ENCODE assay signal across 9 mouse cellular contexts in the genomic region with DNA sequence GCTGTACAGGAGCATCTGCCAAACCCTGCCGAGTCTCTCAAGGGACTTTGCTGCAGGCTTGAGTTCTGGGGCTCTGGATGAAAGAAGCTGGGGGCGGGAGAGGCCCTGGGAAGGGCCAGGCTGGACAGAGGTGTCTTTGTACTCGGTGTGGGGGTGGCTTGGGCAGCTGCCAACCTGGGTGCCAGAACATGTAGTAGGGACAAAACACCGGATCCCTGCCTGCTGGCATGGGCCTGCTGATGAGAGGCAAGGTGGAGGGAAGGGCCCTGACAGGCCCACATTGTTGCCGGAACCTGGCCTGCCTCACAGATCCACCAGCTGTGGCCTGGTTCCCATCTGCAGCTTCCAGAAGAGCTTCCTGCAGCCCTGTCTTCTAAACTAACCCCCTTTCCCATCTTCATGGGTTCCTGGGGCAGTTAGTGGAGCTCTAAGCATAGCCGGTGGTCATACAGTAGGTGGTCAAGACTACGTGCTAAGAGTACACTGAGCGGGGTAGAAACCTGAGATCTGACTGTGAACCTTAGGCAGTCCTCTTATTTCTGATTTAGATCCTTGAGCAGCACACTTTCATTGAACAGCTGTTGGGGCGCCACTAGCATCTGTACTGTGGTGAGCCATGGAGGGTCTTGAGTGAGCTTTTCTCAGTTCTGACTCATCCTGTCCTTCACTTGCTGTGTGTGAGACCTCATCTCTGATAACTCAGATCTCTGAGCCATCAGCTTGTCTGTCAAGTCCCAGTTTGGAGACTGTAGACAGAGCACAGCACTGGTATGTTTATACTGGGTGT. TPM values are rescaled to one million over a fixed set of nuclear protein-coding genes. Genes with fewer than 3 reads are reported as not detected.
DNase-seq lines count a peak whose midpoint lies in the region; ATAC-seq and TF ChIP-seq lines count a peak whose summit lies in the region.
"Had no signal": no experiment of that assay in that cellular context is flagged by ENCODE, and none has a peak within 500 bp of the region (broad histone marks: within the 10 kb centered on the region; RNA-seq: fewer than 3 reads in every experiment).

No protein-coding gene starts in this region.

- ATAC-seq in liver, postnatal 0 days, result no peak
- ATAC-seq in kidney, embryonic 15.5 days (replicated peaks; ENCODE audit: low FRiP score), result no peak
- ATAC-seq in limb, embryonic 15.5 days (ENCODE audit: insufficient number of reproducible peaks, low FRiP score, low TSS enrichment, low read depth), result no peak
- ATAC-seq in erythroid progenitor cell, adult 5-6 weeks (replicated peaks; ENCODE audit: low FRiP score, poor library complexity, severe bottlenecking), result no peak

- no peak for TF ChIP-seq POLR2A in cerebellum, adult 2 months (IDR thresholded peaks at IDR 0.05; ENCODE audit: borderline replicate concordance, insufficient read depth, low read length)

- H3K27me3 ChIP-seq in liver, postnatal 0 days (ENCODE audit: insufficient read depth, low read length), result peaks cover 3% of the 10 kb centered on the region; the same call in 1 of the 2 replicates
- no peaks in the 10 kb centered on the region for H3K27me3 ChIP-seq in cerebellum, adult 2 months (ENCODE audit: control insufficient read depth, insufficient read depth, low read length)
- no peaks in the 10 kb centered on the region for H3K27me3 ChIP-seq in kidney, embryonic 15.5 days
- H3K27me3 ChIP-seq in limb, embryonic 15.5 days, result peaks cover 9% of the 10 kb centered on the region; the same call in 1 of the 2 replicates

- H3K4me3 ChIP-seq in liver, postnatal 0 days (ENCODE audit: low read depth, low read length), result no peak overlapping the region
- H3K4me3 ChIP-seq in cerebellum, adult 2 months (replicated peaks; ENCODE audit: insufficient read depth, low read depth, low read length), result no peak overlapping the region
- H3K4me3 ChIP-seq in kidney, embryonic 15.5 days (replicated peaks), result no peak overlapping the region
- H3K4me3 ChIP-seq in limb, embryonic 15.5 days, result no peak overlapping the region

- TF ChIP-seq EP300 in liver, postnatal 0 days (IDR thresholded peaks at IDR 0.05; ENCODE audit: low read depth), result no peak

- no peaks in the 10 kb centered on the region for H3K9me3 ChIP-seq in liver, postnatal 0 days (ENCODE audit: low read length)
- no peaks in the 10 kb centered on the region for H3K9me3 ChIP-seq in kidney, embryonic 15.5 days (replicated peaks)
- no peaks in the 10 kb centered on the region for H3K9me3 ChIP-seq in limb, embryonic 15.5 days

- H3K4me1 ChIP-seq in liver, postnatal 0 days (ENCODE audit: insufficient read depth), result peaks cover 27% of the 10 kb centered on the region
- peaks cover 12% of the 10 kb centered on the region for H3K4me1 ChIP-seq in cerebellum, adult 2 months (ENCODE audit: control insufficient read depth, insufficient read depth, low read length)
- H3K4me1 ChIP-seq in kidney, embryonic 15.5 days, result peaks cover 29% of the 10 kb centered on the region
- peaks cover 40% of the 10 kb centered on the region for H3K4me1 ChIP-seq in limb, embryonic 15.5 days

- no peak overlapping the region for H3K9ac ChIP-seq in liver, postnatal 0 days (replicated peaks)
- H3K9ac ChIP-seq in kidney, embryonic 15.5 days, result no peak overlapping the region
- H3K9ac ChIP-seq in limb, embryonic 15.5 days, result peak overlapping the region; percentile 7; the same call in 1 of the 2 replicates

- DNase-seq in liver, postnatal 0 days, result peak; percentile 60
- no peak for DNase-seq in liver
- DNase-seq in cerebellum, adult 2 months, result peak; percentile 68 to 75
- peak; percentile 61 for DNase-seq in gastrocnemius, postnatal 10 days
- DNase-seq in embryo, embryonic 11 days, result no peak

- TF ChIP-seq CTCF in liver, postnatal 0 days (IDR thresholded peaks at IDR 0.05; ENCODE audit: low read depth), result no peak
- no peak for TF ChIP-seq CTCF in cerebellum, adult 2 months (IDR thresholded peaks at IDR 0.05; ENCODE audit: borderline replicate concordance, insufficient read depth, low read depth, low read length)

- WGBS in liver, postnatal 0 days (ENCODE audit: insufficient replicate concordance), result 76% methylated on average over 9 of the region's 9 CpGs
- 35% methylated on average over 9 of the region's 9 CpGs for WGBS in cerebellum, adult 2 months
- WGBS in kidney, embryonic 15.5 days, result 78% methylated on average over 9 of the region's 9 CpGs
- 60% methylated on average over 9 of the region's 9 CpGs for WGBS in limb, embryonic 15.5 days

- no peak overlapping the region for H3K4me2 ChIP-seq in liver, postnatal 0 days (ENCODE audit: low read depth, low read length)
- H3K4me2 ChIP-seq in kidney, embryonic 15.5 days, result no peak overlapping the region
- H3K4me2 ChIP-seq in limb, embryonic 15.5 days, result 0 out of 2 replicates have a peak overlapping the region, but pooled peaks have one; percentile 10

- H3K36me3 ChIP-seq in liver, postnatal 0 days (replicated peaks; ENCODE audit: insufficient read depth, low read length), result no peaks in the 10 kb centered on the region
- no peaks in the 10 kb centered on the region for H3K36me3 ChIP-seq in kidney, embryonic 15.5 days
- no peaks in the 10 kb centered on the region for H3K36me3 ChIP-seq in limb, embryonic 15.5 days

- no peak overlapping the region for H3K27ac ChIP-seq in liver, postnatal 0 days (ENCODE audit: low read depth)
- peak overlapping the region; percentile 10; the same call in 1 of the 2 replicates for H3K27ac ChIP-seq in cerebellum, adult 2 months (ENCODE audit: insufficient read depth, low read length)
- peak overlapping the region; percentile 48; the same call in 1 of the 2 replicates for H3K27ac ChIP-seq in kidney, embryonic 15.5 days
- peak overlapping the region; percentile 38 for H3K27ac ChIP-seq in limb, embryonic 15.5 days

RNA-seq across cellular contexts. Expression of a gene that starts 4.4 kb away (rescaled TPM):
- 6.0 and 6.8 TPM in 2 replicates for polyA plus RNA-seq in liver, postnatal 0 days (2015; fragmentation: Nextera tagmentation; extraction: Ambion mirVana)
- 142 and 153 TPM in 2 replicates for polyA plus RNA-seq in cerebellum, adult 2 months (2012; rRNA removed)
- total RNA-seq in gastrocnemius, postnatal 10 days (2021), result 10 to 100 TPM; 39.7 to 41.1 TPM
- 44.5 and 45.3 TPM in 2 replicates for polyA plus RNA-seq in kidney, embryonic 15.5 days (2015; fragmentation: Nextera tagmentation; extraction: Ambion mirVana)
- polyA plus RNA-seq in limb, embryonic 15.5 days (2015; fragmentation: Nextera tagmentation; extraction: Ambion mirVana), result 44.5 and 45.3 TPM in 2 replicates
- 1.1 and 1.7 TPM in 2 replicates for total RNA-seq in erythroid progenitor cell, adult 5-6 weeks (2015; ENCODE audit: low replicate concordance)
- not detected in 2 replicates for total RNA-seq in erythroid progenitor cell, adult 5-6 weeks (2017; ENCODE audit: low replicate concordance)

RNA-seq across cellular contexts. Expression of a gene that starts 6.6 kb away (rescaled TPM):
- polyA plus RNA-seq in liver, postnatal 0 days (2015; fragmentation: Nextera tagmentation; extraction: Ambion mirVana), result 0.08 TPM in 1 of 2 replicates, not detected in the other
- 0.10 and 0.11 TPM in 2 replicates for polyA plus RNA-seq in cerebellum, adult 2 months (2012; rRNA removed)
- total RNA-seq in gastrocnemius, postnatal 10 days (2021), result under 1 TPM in 1 of 2 experiments, not detected in 1; 0.14 TPM
- 0.18 and 0.36 TPM in 2 replicates for polyA plus RNA-seq in kidney, embryonic 15.5 days (2015; fragmentation: Nextera tagmentation; extraction: Ambion mirVana)
- polyA plus RNA-seq in limb, embryonic 15.5 days (2015; fragmentation: Nextera tagmentation; extraction: Ambion mirVana), result 0.14 TPM in 1 of 2 replicates, not detected in the other
- not detected in 2 replicates for total RNA-seq in erythroid progenitor cell, adult 5-6 weeks (2015; ENCODE audit: low replicate concordance)
- total RNA-seq in erythroid progenitor cell, adult 5-6 weeks (2017; ENCODE audit: low replicate concordance), result not detected in 2 replicates
- polyA plus RNA-seq: spleen, adult 2 months had no signal

RNA-seq across cellular contexts. Expression of a gene that starts 14.4 kb away (rescaled TPM):
- 0.62 and 0.66 TPM in 2 replicates for polyA plus RNA-seq in liver, postnatal 0 days (2015; fragmentation: Nextera tagmentation; extraction: Ambion mirVana)
- 0.21 and 0.26 TPM in 2 replicates for polyA plus RNA-seq in cerebellum, adult 2 months (2012; rRNA removed)
- total RNA-seq in gastrocnemius, postnatal 10 days (2021), result under 1 TPM in 1 of 2 experiments, not detected in 1; 0.14 TPM
- 10.6 and 12.8 TPM in 2 replicates for polyA plus RNA-seq in kidney, embryonic 15.5 days (2015; fragmentation: Nextera tagmentation; extraction: Ambion mirVana)
- 0.74 and 0.84 TPM in 2 replicates for polyA plus RNA-seq in limb, embryonic 15.5 days (2015; fragmentation: Nextera tagmentation; extraction: Ambion mirVana)
- not detected in 2 replicates for total RNA-seq in erythroid progenitor cell, adult 5-6 weeks (2015; ENCODE audit: low replicate concordance)
- not detected in 2 replicates for total RNA-seq in erythroid progenitor cell, adult 5-6 weeks (2017; ENCODE audit: low replicate concordance)

RNA-seq across cellular contexts. Expression of a gene that starts 18.9 kb away (rescaled TPM):
- 153 and 158 TPM in 2 replicates for polyA plus RNA-seq in liver, postnatal 0 days (2015; fragmentation: Nextera tagmentation; extraction: Ambion mirVana)
- 42.5 and 42.8 TPM in 2 replicates for polyA plus RNA-seq in cerebellum, adult 2 months (2012; rRNA removed)
- total RNA-seq in gastrocnemius, postnatal 10 days (2021), result 10 to 100 TPM; 49.3 to 54.5 TPM
- 232 and 247 TPM in 2 replicates for polyA plus RNA-seq in kidney, embryonic 15.5 days (2015; fragmentation: Nextera tagmentation; extraction: Ambion mirVana)
- polyA plus RNA-seq in limb, embryonic 15.5 days (2015; fragmentation: Nextera tagmentation; extraction: Ambion mirVana), result 200 and 202 TPM in 2 replicates
- 31.4 and 36.9 TPM in 2 replicates for total RNA-seq in erythroid progenitor cell, adult 5-6 weeks (2015; ENCODE audit: low replicate concordance)
- total RNA-seq in erythroid progenitor cell, adult 5-6 weeks (2017; ENCODE audit: low replicate concordance), result 14.8 and 31.8 TPM in 2 replicates

RNA-seq across cellular contexts. Expression of a gene that starts 24.4 kb away (rescaled TPM):
- polyA plus RNA-seq in liver, postnatal 0 days (2015; fragmentation: Nextera tagmentation; extraction: Ambion mirVana), result 9.2 and 11.2 TPM in 2 replicates
- 3.4 and 3.7 TPM in 2 replicates for polyA plus RNA-seq in cerebellum, adult 2 months (2012; rRNA removed)
- total RNA-seq in gastrocnemius, postnatal 10 days (2021), result 1 to 10 TPM in 1 of 2 experiments, under 1 TPM in 1; 0.40 to 3.3 TPM
- polyA plus RNA-seq in kidney, embryonic 15.5 days (2015; fragmentation: Nextera tagmentation; extraction: Ambion mirVana), result 4.7 and 5.6 TPM in 2 replicates
- polyA plus RNA-seq in limb, embryonic 15.5 days (2015; fragmentation: Nextera tagmentation; extraction: Ambion mirVana), result 5.0 and 5.9 TPM in 2 replicates
- 54.1 and 135 TPM in 2 replicates for total RNA-seq in erythroid progenitor cell, adult 5-6 weeks (2015; ENCODE audit: low replicate concordance)
- total RNA-seq in erythroid progenitor cell, adult 5-6 weeks (2017; ENCODE audit: low replicate concordance), result 7.4 and 32.9 TPM in 2 replicates

Comparison
In these comparisons a context has a peak if more than half of its experiments do, and no peak if none do; other contexts are left out.
1. DNase-seq: peak in liver, postnatal 0 days (single experiment), cerebellum, adult 2 months (2 of 2) and gastrocnemius, postnatal 10 days (single experiment); none in liver (single experiment) and embryo, embryonic 11 days (single experiment).